Mouse (Mus musculus) spleen, adult 2 months (tissue): ENCODE measurements around the gene B4galt1.

ENCODE experiments used
- CTCF ChIP-seq: fragments of 200-500 bp; IDR thresholded peaks from 2 replicates; pipeline ENCODE4 v1.5.1; 2011; ENCODE audit warnings: mild to moderate bottlenecking, inconsistent platforms; ENCODE audit not compliant: insufficient read depth, insufficient read length, insufficient replicate concordance; ENCODE audit errors: extremely low read depth
- POLR2A ChIP-seq: fragments of 200-500 bp; IDR thresholded peaks from 2 replicates; pipeline ENCODE4 v1.6.1; 2011; ENCODE audit warnings: low read depth, low read length, inconsistent platforms

DNA sequence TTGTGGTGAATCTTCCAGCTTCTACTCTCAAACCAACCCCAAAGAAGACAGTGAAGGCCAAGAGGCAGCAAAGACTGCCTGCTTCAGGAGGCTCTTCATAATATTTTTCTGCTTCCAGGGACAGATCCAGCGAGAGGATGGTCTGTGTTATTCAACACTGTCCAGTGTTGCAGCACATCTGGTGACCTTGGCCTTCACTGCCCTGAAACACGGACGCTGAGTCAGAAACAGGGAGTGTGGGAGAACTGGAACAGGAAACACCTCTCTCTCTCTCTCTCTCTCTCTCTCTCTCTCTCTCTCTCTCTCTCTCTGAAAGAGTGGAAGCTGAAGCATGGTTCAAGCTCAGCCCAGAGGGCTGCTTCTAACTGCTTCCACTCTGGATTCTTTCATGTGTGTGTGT, 35.4 kb upstream of the B4galt1 start:
- no peak for TF ChIP-seq POLR2A
- no peak for TF ChIP-seq CTCF
